Mouse (Mus musculus) liver, embryonic 14.5 days (tissue): Measurements from ENCODE around the gene Fkbp2. TPM values are rescaled to one million over a fixed set of nuclear protein-coding genes. Genes with fewer than 3 reads are reported as not detected.

Experiments
- ATAC-seq: fragments of 200-750 bp; cut with Nextera tagmentation; 2 replicates; pipeline ENCODE4 v1.8.0; 2017; ENCODE audit warnings: moderate number of reproducible peaks, mild to moderate bottlenecking, moderate library complexity; ENCODE audit not compliant: insufficient read depth
- DNase-seq, 3 experiments: peaks; one replicate each; pipeline ENCODE4 v3.0.0-alpha.2; 2012 to 2013; ENCODE audit warnings: low read depth in 3 of 3, low spot score in 3 of 3
- H3K27ac ChIP-seq: fragments of 300-500 bp; sonication (generic); 2 replicates; pipeline ENCODE4 v1.5.1; 2014; ENCODE audit warnings: moderate library complexity, mild to moderate bottlenecking, control low read depth, inconsistent platforms
- H3K27me3 ChIP-seq: fragments of 300-500 bp; sonication (generic); 2 replicates; pipeline ENCODE4 v1.6.1; 2014; ENCODE audit warnings: mild to moderate bottlenecking, low read length, moderate library complexity; ENCODE audit not compliant: control insufficient read depth, insufficient read depth
- H3K36me3 ChIP-seq: fragments of 300-500 bp; sonication (generic); replicated peaks from 2 replicates; pipeline ENCODE4 v1.6.1; 2014; ENCODE audit warnings: low read depth; ENCODE audit not compliant: control insufficient read depth, insufficient read depth
- H3K4me1 ChIP-seq, 2 experiments: fragments of 200-500 bp in 1 of 2; fragments of 300-500 bp in 1 of 2; sonication (generic) in 1 of 2; replicated peaks; 2 replicates each; pipeline ENCODE4 v1.6.1; 2012 to 2014; ENCODE audit warnings: antibody characterized with exemption in 1 of 2, inconsistent platforms in 1 of 2, low read length in 1 of 2; ENCODE audit not compliant: control insufficient read depth in 2 of 2, insufficient read depth in 2 of 2
- H3K4me2 ChIP-seq: fragments of 300-500 bp; sonication (generic); 2 replicates; pipeline ENCODE4 v1.6.1; 2014; ENCODE audit warnings: low read depth, mild to moderate bottlenecking, control low read depth, moderate library complexity
- H3K4me3 ChIP-seq, 2 experiments: fragments of 200-500 bp in 1 of 2; fragments of 300-500 bp in 1 of 2; sonication (generic) in 1 of 2; 2 replicates each; pipeline ENCODE4 v1.5.1; 2012 to 2014; ENCODE audit warnings: low read depth in 2 of 2, low read length in 2 of 2, mild to moderate bottlenecking in 2 of 2, control low read depth in 1 of 2, inconsistent platforms in 1 of 2, moderate library complexity in 1 of 2; ENCODE audit not compliant: insufficient read depth in 1 of 2
- H3K9ac ChIP-seq: fragments of 300-500 bp; sonication (generic); replicated peaks from 2 replicates; pipeline ENCODE4 v1.6.1; 2014; ENCODE audit warnings: mild to moderate bottlenecking, control low read depth, moderate library complexity
- H3K9me3 ChIP-seq: fragments of 300-500 bp; sonication (generic); 2 replicates; pipeline ENCODE4 v1.6.1; 2016; ENCODE audit warnings: low read length, mixed read lengths; ENCODE audit not compliant: control insufficient read depth
- CTCF ChIP-seq: IDR thresholded peaks from 2 replicates; pipeline ENCODE4 v1.5.1; 2016; ENCODE audit warnings: antibody characterized with exemption, low read depth, control low read depth
- EP300 ChIP-seq: IDR thresholded peaks from 2 replicates; pipeline ENCODE4 v1.6.1; 2016; ENCODE audit warnings: antibody characterized with exemption, low read depth
- WGBS: fragments of 180-500 bp; shearing (Covaris S2); extraction: QIAGEN DNeasy Blood & Tissue Kit; methylation state at CpG from one replicate; pipeline ENCODE4 v1.1.7; 2014; ENCODE audit not compliant: insufficient replicate concordance; 5-methylcytosine and 5-hydroxymethylcytosine counted together
- polyA plus RNA-seq, 2 experiments: library from polyadenylated mRNA; depleted of rRNA in 1 of 2; stranded (reverse) in 1 of 2; unstranded in 1 of 2; fragments of >200 nt; fragmentation: Nextera tagmentation in 1 of 2; extraction: Ambion mirVana in 1 of 2; gene quantifications; 2 replicates each; pipeline versions ENCODE4 v1.2.1 to v1.2.3; 2012 to 2014

The Fkbp2 gene
- polyA plus RNA-seq, 2 experiments, result 46.1 to 65.7 TPM

GRCm38 (mm10) chr19:6995255-6995991 lies 15.1 kb upstream of the Fkbp2 start:
- no peak overlapping the region for H3K27ac ChIP-seq
- no peaks in the 10 kb centered on the region for H3K27me3 ChIP-seq
- ATAC-seq (no peak), DNase-seq (no peak)
- H3K4me2 ChIP-seq, result peak overlapping the region; percentile 86
- peak overlapping the region; percentile 66 for H3K9ac ChIP-seq
- 42% methylated on average over 21 of the region's 21 CpGs for WGBS
- peaks cover 18 to 22% of the 10 kb centered on the region in 2 experiments for H3K4me1 ChIP-seq
- TF ChIP-seq EP300 (no peak), CTCF (no peak)
- H3K9me3 ChIP-seq, result no peaks in the 10 kb centered on the region
- H3K36me3 ChIP-seq, result peaks cover 19% of the 10 kb centered on the region
- peak overlapping the region; percentile 62 to 67 for H3K4me3 ChIP-seq

- no peak overlapping the region for H3K4me3 ChIP-seq
- no peak overlapping the region for H3K4me2 ChIP-seq
- H3K4me1 ChIP-seq, result peaks cover 18 to 22% of the 10 kb centered on the region in 2 experiments
- no peak for TF ChIP-seq EP300
- no peak for TF ChIP-seq CTCF
- H3K9ac ChIP-seq, result no peak overlapping the region
- peaks cover 16% of the 10 kb centered on the region for H3K36me3 ChIP-seq
- DNase-seq (no peak), ATAC-seq (no peak)
- H3K27ac ChIP-seq, result no peak overlapping the region
- no peaks in the 10 kb centered on the region for H3K9me3 ChIP-seq
- WGBS, result 78% methylated on average over 8 of the region's 8 CpGs
- H3K27me3 ChIP-seq, result no peaks in the 10 kb centered on the region
These were observed 14.2 kb upstream of the Fkbp2 start for GRCm38 (mm10) chr19:6994489-6994888.

- Histone ChIP-seq H3K9ac (no peak overlapping the region), H3K9me3 (no peaks in the 10 kb centered on the region), H3K4me3 (no peak overlapping the region), H3K27me3 (no peaks in the 10 kb centered on the region), H3K36me3 (peaks cover 11% of the 10 kb centered on the region), H3K4me2 (no peak overlapping the region), H3K4me1 (peaks cover 18 to 22% of the 10 kb centered on the region in 2 experiments), H3K27ac (no peak overlapping the region)
- WGBS, result 76% methylated on average over 8 of the region's 8 CpGs
- DNase-seq (no peak), ATAC-seq (no peak)
- TF ChIP-seq EP300 (no peak), CTCF (no peak)
These were observed 13.7 kb upstream of the Fkbp2 start for GRCm38 (mm10) chr19:6994002-6994401.

DNA sequence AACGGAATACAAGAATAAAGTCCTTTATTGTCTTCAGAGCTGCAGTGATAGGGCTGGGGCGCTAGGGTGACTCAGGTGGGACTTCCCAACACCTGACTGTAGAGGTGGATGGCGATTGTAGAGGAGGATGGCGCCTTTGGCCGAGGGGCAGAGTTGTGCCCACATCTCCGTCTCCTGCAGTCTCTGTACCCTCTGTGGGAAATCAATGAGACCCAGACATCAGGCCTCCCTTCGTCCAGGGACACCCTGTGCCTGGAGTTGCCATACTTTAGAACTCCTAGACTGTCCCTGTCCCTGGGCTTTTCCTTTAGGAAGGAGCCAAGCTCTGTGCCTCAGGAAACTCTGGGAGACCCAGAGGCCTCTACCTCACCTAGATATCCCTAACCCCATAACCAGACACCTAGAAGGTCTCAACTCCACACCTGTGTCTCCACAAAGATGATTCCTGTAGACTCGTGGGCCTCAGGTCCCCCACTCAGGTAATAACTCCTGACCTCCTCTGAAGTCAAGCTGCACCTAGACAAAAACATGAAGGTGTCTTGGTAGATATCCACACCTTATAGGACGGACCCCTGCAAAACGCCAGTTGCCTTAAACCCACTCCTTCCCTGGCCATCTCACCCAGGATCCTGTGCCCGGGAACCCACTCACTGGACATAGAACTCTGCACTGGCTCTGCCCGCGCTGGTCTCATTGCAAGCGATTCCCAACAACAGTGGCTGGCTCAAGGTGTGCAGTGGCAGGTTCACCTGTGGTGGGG lies 12.9 kb upstream of the Fkbp2 start:
- ATAC-seq, result no peak; the same call in 1 of the 2 replicates
- no peaks in the 10 kb centered on the region for H3K27me3 ChIP-seq
- peak overlapping the region; percentile 99 for H3K4me2 ChIP-seq
- TF ChIP-seq EP300 (no peak), CTCF (no peak)
- peak overlapping the region; percentile 78 for H3K9ac ChIP-seq
- peak overlapping the region; percentile 63 for H3K27ac ChIP-seq
- H3K4me3 ChIP-seq, result peak overlapping the region; percentile 65 to 82
- H3K4me1 ChIP-seq, result peaks cover 18 to 22% of the 10 kb centered on the region in 2 experiments
- peaks cover 3% of the 10 kb centered on the region; the same call in 1 of the 2 replicates for H3K36me3 ChIP-seq
- 64% methylated on average over 14 of the region's 14 CpGs for WGBS
- no peaks in the 10 kb centered on the region for H3K9me3 ChIP-seq
- DNase-seq, result no peak
